Mouse (Mus musculus) hematopoietic stem cell, adult 5-6 weeks (primary cell): ENCODE measurements at regions not wholly inside any gene's neighbourhood (a gene's known extent, or its start where the extent isn't known, plus 50 kb on each side); places are given as distances from the start of the nearest gene placed in this dataset.

Source experiments
- ATAC-seq, 2 experiments: fragments of 125-278 bp in 1 of 2; replicated peaks in 1 of 2; 2 replicates each; pipeline ENCODE4 v1.8.0; 2016 to 2017; ENCODE audit warnings: inconsistent platforms in 2 of 2, mild to moderate bottlenecking in 2 of 2, moderate number of reproducible peaks in 2 of 2, low read depth in 1 of 2, moderate TSS enrichment in 1 of 2; ENCODE audit not compliant: low FRiP score in 2 of 2, poor library complexity in 2 of 2, severe bottlenecking in 2 of 2, insufficient read depth in 1 of 2, low TSS enrichment in 1 of 2

- no peak for ATAC-seq
Measured at GRCm38 (mm10) chr3:49096118-49096517, 661.0 kb downstream of the Pcdh18 start.

DNA sequence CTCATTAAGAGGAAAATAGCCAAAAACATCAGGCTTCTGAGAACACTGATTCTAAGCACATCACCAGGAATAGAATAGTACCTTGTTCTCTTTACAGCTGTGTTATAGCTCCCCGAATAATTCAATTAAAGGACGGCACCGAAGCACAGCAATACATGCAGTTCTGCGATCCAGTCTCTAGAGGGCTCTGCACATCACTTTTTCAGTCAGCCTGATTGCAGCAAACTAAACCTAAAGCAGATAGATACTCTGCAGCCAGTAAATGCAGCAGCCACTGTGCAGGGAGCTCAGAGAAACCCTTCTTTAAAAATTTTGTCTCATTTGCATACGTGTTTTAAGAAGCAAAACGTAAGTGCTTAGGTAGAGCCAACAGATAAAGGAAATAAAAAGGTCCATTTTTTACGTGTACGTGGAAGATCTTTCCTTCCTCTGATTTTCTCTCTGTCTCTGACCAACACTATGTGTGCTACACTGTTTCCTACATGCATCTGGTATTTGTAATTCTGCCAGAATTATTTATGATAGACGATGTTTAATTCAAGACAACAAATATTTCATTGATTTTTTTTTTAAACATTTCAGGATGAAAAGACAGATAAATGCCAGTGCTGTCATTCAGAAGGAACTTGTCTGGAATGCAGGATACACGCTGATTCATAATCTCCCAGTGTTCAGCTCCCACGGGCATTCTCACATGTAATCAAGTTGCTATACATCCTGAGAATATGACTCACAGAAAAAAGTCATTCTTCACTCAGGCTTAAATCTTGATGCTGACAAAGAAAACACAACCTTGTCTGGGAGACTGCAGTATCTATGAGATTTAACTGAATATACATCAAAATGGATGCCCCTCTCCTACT, 663.1 kb downstream of the Pcdh18 start:
- peak; percentile 58 to 90; a peak in 3 of 4 replicates for ATAC-seq

- ATAC-seq, result no peak
Measured at GRCm38 (mm10) chr3:49068801-49069200, 688.3 kb downstream of the Pcdh18 start.

DNA sequence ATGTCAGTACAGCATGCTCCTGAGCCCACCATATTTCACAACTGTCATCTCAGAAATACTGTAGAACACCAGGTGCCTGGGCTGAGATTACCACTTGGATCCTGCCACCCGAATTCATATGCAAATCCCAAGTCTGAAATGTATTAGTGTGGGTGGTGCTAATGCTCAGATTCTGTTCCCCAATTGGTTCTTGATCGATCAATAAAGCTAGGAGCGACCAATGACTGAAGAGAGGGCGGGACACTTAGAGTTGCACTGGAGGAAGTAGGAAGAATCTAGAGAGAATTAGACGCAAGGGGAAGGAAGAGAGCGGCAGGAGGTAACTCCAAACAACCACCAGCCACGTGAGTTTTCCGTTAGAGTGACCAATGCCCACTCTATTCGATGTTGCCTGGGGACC, 695.0 kb downstream of the Pcdh18 start:
- no peak for ATAC-seq

DNA sequence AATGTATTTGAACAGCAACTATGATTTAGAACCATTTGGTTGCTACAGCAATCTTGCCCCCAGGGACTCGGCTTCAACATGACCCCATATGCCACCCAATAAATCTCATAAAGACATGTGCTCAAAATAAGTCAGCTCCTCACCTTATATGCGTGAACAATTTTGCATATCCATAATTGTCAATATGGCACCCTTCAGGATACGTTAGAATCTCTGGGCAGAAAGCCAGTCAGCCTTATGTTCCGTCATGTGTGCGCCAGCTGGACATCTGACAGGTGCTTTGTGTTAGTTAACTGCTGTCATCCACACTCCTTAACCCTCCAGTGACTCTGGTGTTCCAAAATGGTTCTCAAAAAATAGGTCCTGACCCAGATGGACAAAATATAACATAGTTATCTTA, 724.1 kb downstream of the Pcdh18 start:
- ATAC-seq, result no peak

- ATAC-seq, result no peak
Measured at GRCm38 (mm10) chr3:49009211-49009967, 747.7 kb downstream of the Pcdh18 start.
